Mouse (Mus musculus): ENCODE measurements around the gene Pram1.
"Not testable (repeated sequence)": the region's sequence is repeated elsewhere in the genome, so short reads cannot be mapped to it uniquely, and the experiment has no call there.

Gene Pram1

GRCm38 (mm10) chr17:33637516-33638276 is at the start of gene Pram1:
Pram1 (plus strand) TSS chr17:33638056.
- DNase-seq (ENCODE audit: low spot score in 2 of 2) = no peak

- DNase-seq (ENCODE audit: low spot score in 2 of 2) = no peak
Observed at GRCm38 (mm10) chr17:33597271-33597670, 40.6 kb upstream of the Pram1 start.

- DNase-seq (ENCODE audit: low spot score in 2 of 2) = no peak
Observed at GRCm38 (mm10) chr17:33598506-33598905, 39.4 kb upstream of the Pram1 start.

- no peak for DNase-seq (ENCODE audit: low spot score in 2 of 2)
Observed at GRCm38 (mm10) chr17:33599836-33600475, 37.9 kb upstream of the Pram1 start.

- no peak for DNase-seq (ENCODE audit: low spot score in 2 of 2)
Observed at GRCm38 (mm10) chr17:33600831-33601230, 37.0 kb upstream of the Pram1 start.

GRCm38 (mm10) chr17:33601947-33602346 is 35.9 kb upstream of the Pram1 start:
- no peak for DNase-seq (ENCODE audit: low spot score in 2 of 2)

- DNase-seq (ENCODE audit: low spot score in 2 of 2) = no peak
Observed at GRCm38 (mm10) chr17:33607273-33607672, 30.6 kb upstream of the Pram1 start.

GRCm38 (mm10) chr17:33610548-33610947 is 27.3 kb upstream of the Pram1 start:
- DNase-seq (ENCODE audit: low spot score in 2 of 2) = no peak

- DNase-seq (ENCODE audit: low spot score in 2 of 2) = not testable (repeated sequence)
Observed at GRCm38 (mm10) chr17:33613726-33614125, 24.1 kb upstream of the Pram1 start.

GRCm38 (mm10) chr17:33627281-33627680 is 10.6 kb upstream of the Pram1 start:
- DNase-seq (ENCODE audit: low spot score in 2 of 2) = no peak

GRCm38 (mm10) chr17:33628621-33629486 is 9.0 kb upstream of the Pram1 start, which contains the start of gene Zfp414:
Zfp414 (plus strand) TSS chr17:33629090.
- peak; percentile 84 to 90 for DNase-seq (ENCODE audit: low spot score in 2 of 2)

- no peak for DNase-seq (ENCODE audit: low spot score in 2 of 2)
Observed at GRCm38 (mm10) chr17:33629487-33630125, 8.2 kb upstream of the Pram1 start.

GRCm38 (mm10) chr17:33630171-33630895 is 7.5 kb upstream of the Pram1 start:
- DNase-seq (ENCODE audit: low spot score in 2 of 2) = no peak

GRCm38 (mm10) chr17:33631236-33631635 is 6.6 kb upstream of the Pram1 start:
- DNase-seq (ENCODE audit: low spot score in 2 of 2) = no peak

- no peak for DNase-seq (ENCODE audit: low spot score in 2 of 2)
Observed at GRCm38 (mm10) chr17:33631796-33632195, 6.1 kb upstream of the Pram1 start.

- DNase-seq (ENCODE audit: low spot score in 2 of 2) = no peak
Observed at GRCm38 (mm10) chr17:33637038-33637437, 818 bp upstream of the Pram1 start.

GRCm38 (mm10) chr17:33639743-33640142 is 1.9 kb downstream of the Pram1 start:
- DNase-seq (ENCODE audit: low spot score in 2 of 2) = no peak

GRCm38 (mm10) chr17:33644068-33644467 is 6.2 kb downstream of the Pram1 start:
- no peak for DNase-seq (ENCODE audit: low spot score in 2 of 2)

- no peak for DNase-seq (ENCODE audit: low spot score in 2 of 2)
Observed at GRCm38 (mm10) chr17:33645073-33645472, 7.2 kb downstream of the Pram1 start.

GRCm38 (mm10) chr17:33649781-33650475 is 12.1 kb downstream of the Pram1 start:
- DNase-seq (ENCODE audit: low spot score in 2 of 2) = no peak

Measured in spleen, postnatal 14 days (tissue).